Mouse (Mus musculus): ENCODE data around the gene Pgd. TPM values are rescaled to one million over a fixed set of nuclear protein-coding genes. Genes with fewer than 3 reads are reported as not detected.

The Pgd gene
- 100 to 1,000 TPM; 196 to 249 TPM for polyA plus RNA-seq (2012; fragmentation: generic; extraction: Trizol)

GRCm38 (mm10) chr4:149166215-149166946 is at the start of gene Pgd:
Pgd (minus strand) TSS chr4:149166771.

GRCm38 (mm10) chr4:149136982-149137770 is 29.4 kb downstream of the Pgd start, which contains the start of gene Cenps:
Cenps (minus strand) TSS chr4:149137629.

GRCm38 (mm10) chr4:149126663-149127062 is 39.9 kb downstream of the Pgd start, which contains the start of gene Cort:
Cort (minus strand) TSS chr4:149126763.

GRCm38 (mm10) chr4:149103875-149104561 is 62.6 kb downstream of the Pgd start, which contains the start of gene Dffa:
Dffa (plus strand) TSS chr4:149104146.

Other genes with a start within 250 kb of the Pgd start
- gene Pex14, start 66.9 kb downstream of the Pgd start, polyA plus RNA-seq (2012; fragmentation: generic; extraction: Trizol) = 10 to 100 TPM; 20.5 to 33.5 TPM
- 10 to 100 TPM in 1 of 2 experiments, 1 to 10 TPM in 1; 4.2 to 10.5 TPM for gene Dffa, start 62.6 kb downstream of the Pgd start, polyA plus RNA-seq (2012; fragmentation: generic; extraction: Trizol)
- gene Cort, start 40.0 kb downstream of the Pgd start, polyA plus RNA-seq (2012; fragmentation: generic; extraction: Trizol) = under 1 TPM; 0.06 to 0.35 TPM
- 10 to 100 TPM; 12.3 to 20.3 TPM for gene Cenps, start 29.1 kb downstream of the Pgd start, polyA plus RNA-seq (2012; fragmentation: generic; extraction: Trizol)
- 1 to 10 TPM in 1 of 2 experiments, under 1 TPM in 1; 0.55 to 7.6 TPM for gene Kif1b, start 140.9 kb upstream of the Pgd start, polyA plus RNA-seq (2012; fragmentation: generic; extraction: Trizol)

Measured in C3H10T1/2 (cell line).